Mouse (Mus musculus): ENCODE measurements around the gene Rnf6. TPM values are rescaled to one million over a fixed set of nuclear protein-coding genes. Genes with fewer than 3 reads are reported as not detected.
"Not testable (repeated sequence)": the region's sequence is repeated elsewhere in the genome, so short reads cannot be mapped to it uniquely, and the experiment has no call there.

Gene Rnf6
- polyA plus RNA-seq, 1 experiment from 2014 or later: 39.0 TPM

DNA sequence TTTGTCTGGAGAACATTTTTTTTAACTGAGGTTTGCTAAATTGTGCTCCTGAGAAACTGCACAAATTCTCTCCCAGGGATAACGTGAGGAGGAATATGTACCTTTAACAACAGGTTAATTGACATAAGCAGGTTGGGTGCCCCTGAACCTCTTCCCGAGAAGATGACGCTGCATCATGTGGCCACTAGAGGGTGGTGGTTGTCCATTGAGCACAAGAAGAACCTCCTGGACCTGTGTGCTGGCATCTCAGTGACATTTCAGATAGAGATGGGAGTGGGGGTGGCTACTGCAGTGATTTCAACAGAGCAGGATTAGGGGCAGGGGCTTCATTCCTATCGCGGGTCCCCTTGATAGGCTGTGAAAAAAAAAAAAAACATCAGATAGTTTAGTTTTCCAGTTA, 33.9 kb downstream of the Rnf6 start:
- not testable (repeated sequence) for H3K4me3 ChIP-seq (ENCODE audit: control insufficient read depth in 1 of 2, insufficient read depth in 1 of 2, low read depth in 1 of 2, low read length in 2 of 2); H3K27me3 ChIP-seq (ENCODE audit: control insufficient read depth, insufficient read depth, low read length); H3K36me3 ChIP-seq (ENCODE audit: control insufficient read depth, insufficient read depth, low read length); H3K9me3 ChIP-seq (ENCODE audit: control insufficient read depth, low read length); H3K4me1 ChIP-seq (ENCODE audit: control insufficient read depth in 2 of 2, insufficient read depth in 2 of 2, low read length in 2 of 2); H3K27ac ChIP-seq (replicated peaks in 1 of 2; ENCODE audit: control insufficient read depth in 1 of 2, insufficient read depth in 1 of 2, low read depth in 2 of 2, low read length in 2 of 2); H3K9ac ChIP-seq (ENCODE audit: low read length); ATAC-seq (ENCODE audit: insufficient number of reproducible peaks, insufficient read depth, low FRiP score, low read depth); H3K4me2 ChIP-seq (ENCODE audit: low read length)
- whole genome bisulfite sequencing: 26% methylated on average over 5 of the region's 5 CpGs

DNA sequence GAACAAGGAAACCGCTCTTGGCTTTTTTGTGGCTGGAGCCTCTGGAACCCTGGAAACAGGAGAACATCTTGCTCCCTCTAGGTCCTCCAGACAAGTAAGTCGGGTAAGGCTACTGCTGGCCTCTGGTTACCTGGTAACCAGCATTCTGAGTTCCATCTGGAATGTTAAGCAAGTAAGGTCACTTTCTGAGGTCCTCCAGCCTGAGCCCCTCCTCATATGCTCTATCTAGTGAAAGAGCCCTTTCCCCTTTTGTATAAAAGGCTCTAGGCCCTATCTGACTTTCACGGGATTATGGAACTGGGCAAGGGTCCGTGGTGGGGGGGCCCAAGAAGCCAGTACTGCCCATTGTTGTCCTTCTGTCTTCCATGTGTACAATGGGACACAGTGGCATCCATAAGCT, 36.2 kb downstream of the Rnf6 start, which contains the start of gene 1700001J03Rik:
Gene 1700001J03Rik (minus strand): TSS at position 101 of the 400 bp plus-strand sequence.
- ATAC-seq (ENCODE audit: insufficient number of reproducible peaks, insufficient read depth, low FRiP score, low read depth); H3K4me3 ChIP-seq (ENCODE audit: control insufficient read depth in 1 of 2, insufficient read depth in 1 of 2, low read depth in 1 of 2, low read length in 2 of 2); H3K4me1 ChIP-seq (ENCODE audit: control insufficient read depth in 2 of 2, insufficient read depth in 2 of 2, low read length in 2 of 2); H3K27me3 ChIP-seq (ENCODE audit: control insufficient read depth, insufficient read depth, low read length); H3K27ac ChIP-seq (replicated peaks in 1 of 2; ENCODE audit: control insufficient read depth in 1 of 2, insufficient read depth in 1 of 2, low read depth in 2 of 2, low read length in 2 of 2); H3K4me2 ChIP-seq (ENCODE audit: low read length); H3K9ac ChIP-seq (ENCODE audit: low read length); H3K9me3 ChIP-seq (ENCODE audit: control insufficient read depth, low read length); H3K36me3 ChIP-seq (ENCODE audit: control insufficient read depth, insufficient read depth, low read length): not testable (repeated sequence)
- WGBS: 74% methylated on average over 4 of the region's 4 CpGs

DNA sequence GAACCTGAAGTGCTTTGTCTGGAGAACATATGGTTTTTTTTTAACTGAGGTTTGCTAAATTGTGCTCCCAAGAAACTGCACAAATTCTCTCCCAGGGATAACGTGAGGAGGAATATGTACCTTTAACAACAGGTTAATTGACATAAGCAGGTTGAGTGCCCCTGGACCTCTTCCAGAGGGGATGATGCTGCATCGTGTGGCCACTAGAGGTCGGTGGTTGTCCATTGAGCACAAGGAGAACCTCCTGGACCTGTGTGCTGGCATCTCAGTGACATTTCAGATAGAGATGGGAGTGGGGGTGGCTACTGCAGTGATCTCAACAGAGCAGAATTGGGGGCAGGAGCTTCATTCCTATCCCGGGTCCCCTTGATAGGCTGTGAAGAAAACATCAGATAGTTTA, 48.6 kb downstream of the Rnf6 start:
- not testable (repeated sequence) for H3K9ac ChIP-seq (ENCODE audit: low read length); H3K27me3 ChIP-seq (ENCODE audit: control insufficient read depth, insufficient read depth, low read length); H3K36me3 ChIP-seq (ENCODE audit: control insufficient read depth, insufficient read depth, low read length); ATAC-seq (ENCODE audit: insufficient number of reproducible peaks, insufficient read depth, low FRiP score, low read depth); H3K9me3 ChIP-seq (ENCODE audit: control insufficient read depth, low read length); H3K4me1 ChIP-seq (ENCODE audit: control insufficient read depth in 2 of 2, insufficient read depth in 2 of 2, low read length in 2 of 2); H3K27ac ChIP-seq (replicated peaks in 1 of 2; ENCODE audit: control insufficient read depth in 1 of 2, insufficient read depth in 1 of 2, low read depth in 2 of 2, low read length in 2 of 2); H3K4me2 ChIP-seq (ENCODE audit: low read length); H3K4me3 ChIP-seq (ENCODE audit: control insufficient read depth in 1 of 2, insufficient read depth in 1 of 2, low read depth in 1 of 2, low read length in 2 of 2)
- 46% methylated on average over 4 of the region's 4 CpGs for WGBS

DNA sequence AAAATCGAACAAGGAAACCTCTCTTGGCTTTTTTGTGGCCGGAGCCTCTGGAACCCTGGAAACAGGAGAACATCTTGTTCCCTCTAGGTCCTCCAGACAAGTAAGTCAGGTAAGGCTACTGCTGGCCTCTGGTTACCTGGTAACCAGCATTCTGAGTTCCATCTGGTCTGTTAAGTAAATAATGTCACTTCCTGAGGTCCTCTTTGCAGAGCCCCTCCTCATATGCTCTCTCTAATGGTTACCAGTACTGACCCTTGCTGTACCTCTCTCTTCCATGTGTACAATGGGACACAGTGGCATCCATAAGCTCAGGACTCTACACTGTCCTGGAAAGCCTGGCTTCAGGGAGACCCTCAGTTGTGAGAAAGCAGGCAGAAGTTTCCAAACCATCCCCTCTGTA, 50.7 kb downstream of the Rnf6 start, which contains the start of gene Gm6309:
Gene Gm6309 (minus strand): TSS at position 101 of the 400 bp plus-strand sequence.
- not testable (repeated sequence) for ATAC-seq (ENCODE audit: insufficient number of reproducible peaks, insufficient read depth, low FRiP score, low read depth); H3K9ac ChIP-seq (ENCODE audit: low read length); H3K4me1 ChIP-seq (ENCODE audit: control insufficient read depth in 2 of 2, insufficient read depth in 2 of 2, low read length in 2 of 2); H3K4me2 ChIP-seq (ENCODE audit: low read length); H3K4me3 ChIP-seq (ENCODE audit: control insufficient read depth in 1 of 2, insufficient read depth in 1 of 2, low read depth in 1 of 2, low read length in 2 of 2); H3K9me3 ChIP-seq (ENCODE audit: control insufficient read depth, low read length); H3K27me3 ChIP-seq (ENCODE audit: control insufficient read depth, insufficient read depth, low read length); H3K27ac ChIP-seq (replicated peaks in 1 of 2; ENCODE audit: control insufficient read depth in 1 of 2, insufficient read depth in 1 of 2, low read depth in 2 of 2, low read length in 2 of 2); H3K36me3 ChIP-seq (ENCODE audit: control insufficient read depth, insufficient read depth, low read length)
- WGBS: 62% methylated on average over 2 of the region's 2 CpGs

DNA sequence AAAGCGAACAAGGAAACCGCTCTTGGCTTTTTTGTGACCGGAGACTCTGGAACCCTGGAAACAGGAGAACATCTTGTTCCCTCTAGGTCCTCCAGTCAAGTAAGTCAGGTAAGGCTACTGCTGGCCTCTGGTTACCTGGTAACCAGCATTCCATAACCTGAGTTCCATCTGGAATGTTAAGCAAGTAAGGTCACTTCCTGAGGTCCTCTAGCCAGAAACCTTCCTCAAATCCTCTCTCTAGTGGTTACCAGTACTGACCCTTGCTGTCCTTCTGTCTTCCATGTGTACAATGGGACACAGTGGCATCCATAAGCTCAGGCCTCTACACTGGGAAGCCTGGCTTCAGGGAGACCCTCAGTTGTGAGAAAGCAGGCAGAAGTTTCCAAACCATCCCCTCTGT, 60.9 kb downstream of the Rnf6 start, which contains the start of gene Gm5565:
Gene Gm5565 (minus strand): TSS at position 101 of the 400 bp plus-strand sequence.
- not testable (repeated sequence) for H3K27ac ChIP-seq (replicated peaks in 1 of 2; ENCODE audit: control insufficient read depth in 1 of 2, insufficient read depth in 1 of 2, low read depth in 2 of 2, low read length in 2 of 2); H3K4me1 ChIP-seq (ENCODE audit: control insufficient read depth in 2 of 2, insufficient read depth in 2 of 2, low read length in 2 of 2); H3K36me3 ChIP-seq (ENCODE audit: control insufficient read depth, insufficient read depth, low read length); H3K4me2 ChIP-seq (ENCODE audit: low read length); ATAC-seq (ENCODE audit: insufficient number of reproducible peaks, insufficient read depth, low FRiP score, low read depth); H3K9me3 ChIP-seq (ENCODE audit: control insufficient read depth, low read length); H3K9ac ChIP-seq (ENCODE audit: low read length); H3K27me3 ChIP-seq (ENCODE audit: control insufficient read depth, insufficient read depth, low read length); H3K4me3 ChIP-seq (ENCODE audit: control insufficient read depth in 1 of 2, insufficient read depth in 1 of 2, low read depth in 1 of 2, low read length in 2 of 2)
- WGBS: 85% methylated on average over 3 of the region's 3 CpGs

Other genes with a start within 250 kb of the Rnf6 start
- gene Cyp3a25, start 211.9 kb downstream of the Rnf6 start, polyA plus RNA-seq (2014; fragmentation: Nextera tagmentation; extraction: Ambion mirVana): not detected in 2 replicates
- gene Cyp3a59, start 142.3 kb downstream of the Rnf6 start, polyA plus RNA-seq (2014; fragmentation: Nextera tagmentation; extraction: Ambion mirVana): not detected in 2 replicates
- not detected in 2 replicates for gene Gm5565, start 61.0 kb downstream of the Rnf6 start, polyA plus RNA-seq (2014; fragmentation: Nextera tagmentation; extraction: Ambion mirVana)
- not detected in 2 replicates for gene Gm6309, start 50.8 kb downstream of the Rnf6 start, polyA plus RNA-seq (2014; fragmentation: Nextera tagmentation; extraction: Ambion mirVana)
- gene 1700001J03Rik, start 36.3 kb downstream of the Rnf6 start, polyA plus RNA-seq (2014; fragmentation: Nextera tagmentation; extraction: Ambion mirVana): not detected in 2 replicates
- 16.7 and 17.1 TPM in 2 replicates for gene Cdk8, start 9.7 kb upstream of the Rnf6 start, polyA plus RNA-seq (2014; fragmentation: Nextera tagmentation; extraction: Ambion mirVana)
- gene Wasf3, start 163.4 kb upstream of the Rnf6 start, polyA plus RNA-seq (2014; fragmentation: Nextera tagmentation; extraction: Ambion mirVana): 0.07 and 0.24 TPM in 2 replicates

Measured in heart, embryonic 14.5 days (tissue).